Mouse (Mus musculus) testis, adult 2 months (tissue): ENCODE data around the gene Ky. TPM values are rescaled to one million over a fixed set of nuclear protein-coding genes. Genes with fewer than 3 reads are reported as not detected.

Source experiments
- H3K27ac ChIP-seq: fragments of 200-500 bp; 2 replicates; pipeline ENCODE4 v1.5.1; 2012; ENCODE audit warnings: low read depth, low read length; ENCODE audit not compliant: control insufficient read depth, insufficient read depth
- H3K27me3 ChIP-seq: fragments of 200-500 bp; 2 replicates; pipeline ENCODE4 v1.6.1; 2012; ENCODE audit warnings: mild to moderate bottlenecking, low read length, moderate library complexity; ENCODE audit not compliant: control insufficient read depth, insufficient read depth
- H3K36me3 ChIP-seq: fragments of 200-500 bp; 2 replicates; pipeline ENCODE4 v1.6.1; 2012; ENCODE audit warnings: mild to moderate bottlenecking, low read length; ENCODE audit not compliant: control insufficient read depth, insufficient read depth
- H3K4me1 ChIP-seq: fragments of 200-500 bp; 2 replicates; pipeline ENCODE4 v1.6.1; 2012; ENCODE audit warnings: low read length; ENCODE audit not compliant: control insufficient read depth, insufficient read depth
- H3K4me3 ChIP-seq: fragments of 200-500 bp; 2 replicates; pipeline ENCODE4 v1.5.1; 2012; ENCODE audit warnings: low read depth, mild to moderate bottlenecking, low read length, moderate library complexity, mixed read lengths; ENCODE audit not compliant: control insufficient read depth
- CTCF ChIP-seq: fragments of 200-500 bp; IDR thresholded peaks from 2 replicates; pipeline ENCODE4 v1.5.1; 2012; ENCODE audit warnings: low read depth, mild to moderate bottlenecking, inconsistent platforms, low read length, moderate library complexity; ENCODE audit not compliant: control insufficient read depth, insufficient read depth, insufficient replicate concordance
- POLR2A ChIP-seq: fragments of 200-500 bp; IDR thresholded peaks from 2 replicates; pipeline ENCODE4 v1.6.1; 2012; ENCODE audit warnings: low read depth, mild to moderate bottlenecking, inconsistent platforms, low read length, moderate library complexity; ENCODE audit not compliant: control insufficient read depth
- polyA plus RNA-seq: library from polyadenylated mRNA; depleted of rRNA; stranded (reverse); fragments of >200 nt; gene quantifications from 2 replicates; pipeline ENCODE4 v1.2.3, GENCODE M21; 2012

The Ky gene
- polyA plus RNA-seq, 1 experiment, result 0.54 TPM

GRCm38 (mm10) chr9:102528561-102528960, 23.0 kb downstream of the Ky start:
- TF ChIP-seq POLR2A (no peak), CTCF (no peak)
- Histone ChIP-seq H3K27me3 (no peaks in the 10 kb centered on the region), H3K4me3 (no peak overlapping the region), H3K27ac (no peak overlapping the region), H3K36me3 (no peaks in the 10 kb centered on the region), H3K4me1 (peaks cover 6% of the 10 kb centered on the region)

GRCm38 (mm10) chr9:102529008-102529407, 23.5 kb downstream of the Ky start:
- H3K4me3 ChIP-seq, result no peak overlapping the region
- H3K27me3 ChIP-seq, result no peaks in the 10 kb centered on the region

GRCm38 (mm10) chr9:102531051-102531892, 25.7 kb downstream of the Ky start:
- H3K27me3 ChIP-seq, result no peaks in the 10 kb centered on the region
- peaks cover 6% of the 10 kb centered on the region for H3K4me1 ChIP-seq
- TF ChIP-seq POLR2A, result no peak
- no peak for TF ChIP-seq CTCF
- H3K36me3 ChIP-seq, result no peaks in the 10 kb centered on the region
- no peak overlapping the region for H3K27ac ChIP-seq
- peak overlapping the region; percentile 41 for H3K4me3 ChIP-seq

More at GRCm38 (mm10) chr9:102529008-102529407, 23.5 kb downstream of the Ky start:
- Histone ChIP-seq H3K36me3 (no peaks in the 10 kb centered on the region), H3K27ac (no peak overlapping the region), H3K4me1 (peaks cover 6% of the 10 kb centered on the region)
- TF ChIP-seq CTCF, result no peak
- no peak for TF ChIP-seq POLR2A

GRCm38 (mm10) chr9:102536968-102537367, 31.4 kb downstream of the Ky start:
- H3K36me3 ChIP-seq, result no peaks in the 10 kb centered on the region
- no peak overlapping the region for H3K27ac ChIP-seq
- no peaks in the 10 kb centered on the region for H3K27me3 ChIP-seq
- H3K4me3 ChIP-seq, result no peak overlapping the region
- H3K4me1 ChIP-seq, result no peaks in the 10 kb centered on the region
- no peak for TF ChIP-seq CTCF
- no peak for TF ChIP-seq POLR2A

GRCm38 (mm10) chr9:102539699-102540098, 34.1 kb downstream of the Ky start:
- Histone ChIP-seq H3K27me3 (no peaks in the 10 kb centered on the region), H3K36me3 (no peaks in the 10 kb centered on the region), H3K4me1 (peaks cover 8% of the 10 kb centered on the region), H3K4me3 (no peak overlapping the region), H3K27ac (no peak overlapping the region)
- TF ChIP-seq CTCF (no peak), POLR2A (no peak)

- H3K27ac ChIP-seq, result no peak overlapping the region
- H3K4me3 ChIP-seq, result no peak overlapping the region
- H3K36me3 ChIP-seq, result no peaks in the 10 kb centered on the region
- H3K27me3 ChIP-seq, result no peaks in the 10 kb centered on the region
- TF ChIP-seq POLR2A (no peak), CTCF (no peak)
- peaks cover 11% of the 10 kb centered on the region for H3K4me1 ChIP-seq
Measured at GRCm38 (mm10) chr9:102541666-102542065, 36.1 kb downstream of the Ky start.

GRCm38 (mm10) chr9:102542540-102542939, 37.0 kb downstream of the Ky start:
- H3K4me3 ChIP-seq, result no peak overlapping the region
- TF ChIP-seq CTCF, result no peak
- no peak for TF ChIP-seq POLR2A
- H3K36me3 ChIP-seq, result no peaks in the 10 kb centered on the region
- H3K4me1 ChIP-seq, result peaks cover 11% of the 10 kb centered on the region
- H3K27ac ChIP-seq, result no peak overlapping the region
- H3K27me3 ChIP-seq, result no peaks in the 10 kb centered on the region
